Mouse (Mus musculus): ENCODE measurements around the gene Smndc1.

DNA sequence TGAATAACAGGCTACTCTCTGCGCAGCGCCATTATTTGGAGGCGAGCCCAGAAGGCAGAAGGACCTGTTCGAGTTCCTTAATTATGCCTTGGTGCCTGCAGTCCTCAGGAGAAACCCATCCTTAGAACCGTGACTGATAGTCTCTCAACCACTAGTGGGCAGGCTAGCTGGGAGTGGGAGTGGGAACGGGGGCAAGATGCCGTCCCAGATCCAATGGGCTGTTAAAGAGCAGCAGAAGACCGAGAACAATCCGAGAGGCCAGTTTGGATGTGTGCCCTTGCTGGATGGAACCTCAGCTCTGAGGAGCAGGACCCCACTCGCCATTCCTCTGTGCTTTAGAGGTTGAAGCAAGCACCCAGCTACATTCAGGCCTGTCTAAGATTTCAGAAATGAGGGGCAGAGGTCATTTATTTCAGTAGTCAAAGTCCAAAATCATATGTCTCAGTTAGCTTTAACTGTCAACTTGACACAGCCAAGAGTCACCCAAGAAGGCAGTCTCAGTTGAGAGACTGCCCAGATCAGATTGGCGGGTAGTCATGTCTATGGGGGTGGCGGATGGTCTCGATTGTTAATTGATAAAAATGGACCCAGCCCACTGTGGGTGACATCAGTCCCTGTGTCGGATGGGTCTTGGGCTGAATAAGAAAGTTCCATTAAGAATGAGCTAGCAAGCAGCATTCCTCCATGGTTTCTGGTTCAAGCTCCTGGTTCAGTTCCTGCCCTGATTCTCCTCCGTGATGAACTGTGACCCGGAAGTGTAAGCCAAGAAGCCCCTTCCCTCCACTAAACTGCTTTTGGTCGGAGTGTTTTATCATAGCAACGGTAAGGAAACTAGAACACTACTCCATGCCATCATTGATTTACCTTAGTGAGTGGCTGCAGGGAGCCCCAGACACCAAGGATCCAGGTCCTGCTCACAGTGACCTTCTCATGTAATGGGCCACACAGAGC, 32.3 kb upstream of the Smndc1 start:
- no peak for TF ChIP-seq GATA1 (IDR thresholded peaks at IDR 0.05; ENCODE audit: low read length)
- no peak for TF ChIP-seq TAL1 (IDR thresholded peaks at IDR 0.05; ENCODE audit: low read length)

Measured in erythroblast, embryonic 14.5 days (primary cell).